Mouse (Mus musculus): Measurements from ENCODE around the gene Xpr1. TPM values are rescaled to one million over a fixed set of nuclear protein-coding genes. Genes with fewer than 3 reads are reported as not detected.

Xpr1 gene
- polyA plus RNA-seq, 1 experiment = 0.19 TPM

DNA sequence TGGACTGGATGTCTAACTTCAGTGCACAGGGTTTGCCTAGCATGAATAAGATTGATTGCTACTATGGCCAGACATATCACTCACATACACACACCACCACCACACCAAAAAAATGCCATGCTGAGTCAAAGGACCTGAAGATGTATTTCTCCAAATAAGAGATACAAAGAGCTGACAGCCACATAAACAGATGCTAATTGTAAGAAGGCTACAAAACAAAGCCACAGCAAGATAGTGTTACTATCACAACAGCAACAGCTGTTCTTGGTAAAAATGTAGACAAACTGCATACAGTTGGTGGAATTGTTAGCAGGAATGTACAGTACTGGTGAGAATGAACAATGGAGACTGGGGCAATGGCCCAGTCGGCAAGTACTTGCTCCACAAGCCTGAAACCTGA, 28.8 kb downstream of the Xpr1 start:
- peaks cover 51% of the 10 kb centered on the region for H3K4me1 ChIP-seq (ENCODE audit: control insufficient read depth)

GRCm38 (mm10) chr1:155386551-155386950, 30.7 kb downstream of the Xpr1 start:
- Histone ChIP-seq H3K4me1 (ENCODE audit: control insufficient read depth) (peaks cover 59% of the 10 kb centered on the region), H3K9me3 (ENCODE audit: control insufficient read depth, low read length) (no peaks in the 10 kb centered on the region), H3K36me3 (ENCODE audit: control insufficient read depth) (peaks cover 11% of the 10 kb centered on the region), H3K4me3 (replicated peaks) (no peak overlapping the region), H3K27me3 (ENCODE audit: control insufficient read depth) (no peaks in the 10 kb centered on the region)
- TF ChIP-seq GATA1 (IDR thresholded peaks at IDR 0.05; ENCODE audit: low read length) = no peak
- TF ChIP-seq TAL1 (IDR thresholded peaks at IDR 0.05; ENCODE audit: low read length) = no peak

More for the DNA sequence above, 28.8 kb downstream of the Xpr1 start:
- TF ChIP-seq GATA1 (IDR thresholded peaks at IDR 0.05; ENCODE audit: low read length) (no peak), TAL1 (IDR thresholded peaks at IDR 0.05; ENCODE audit: low read length) (no peak)
- Histone ChIP-seq H3K36me3 (ENCODE audit: control insufficient read depth) (peaks cover 14% of the 10 kb centered on the region), H3K27me3 (ENCODE audit: control insufficient read depth) (no peaks in the 10 kb centered on the region), H3K9me3 (ENCODE audit: control insufficient read depth, low read length) (no peaks in the 10 kb centered on the region), H3K4me3 (replicated peaks) (no peak overlapping the region)

GRCm38 (mm10) chr1:155383319-155384302, 33.6 kb downstream of the Xpr1 start:
- H3K4me3 ChIP-seq (replicated peaks) = no peak overlapping the region
- H3K9me3 ChIP-seq (ENCODE audit: control insufficient read depth, low read length) = no peaks in the 10 kb centered on the region
- H3K27me3 ChIP-seq (ENCODE audit: control insufficient read depth) = no peaks in the 10 kb centered on the region
- TF ChIP-seq TAL1 (IDR thresholded peaks at IDR 0.05; ENCODE audit: low read length) (no peak), GATA1 (IDR thresholded peaks at IDR 0.05; ENCODE audit: low read length) (no peak)
- H3K4me1 ChIP-seq (ENCODE audit: control insufficient read depth) = peaks cover 45% of the 10 kb centered on the region
- H3K36me3 ChIP-seq (ENCODE audit: control insufficient read depth) = peaks cover 8% of the 10 kb centered on the region

GRCm38 (mm10) chr1:155381931-155382330, 35.3 kb downstream of the Xpr1 start:
- peaks cover 8% of the 10 kb centered on the region for H3K36me3 ChIP-seq (ENCODE audit: control insufficient read depth)
- H3K4me1 ChIP-seq (ENCODE audit: control insufficient read depth) = peaks cover 36% of the 10 kb centered on the region
- H3K27me3 ChIP-seq (ENCODE audit: control insufficient read depth) = no peaks in the 10 kb centered on the region
- H3K9me3 ChIP-seq (ENCODE audit: control insufficient read depth, low read length) = no peaks in the 10 kb centered on the region
- no peak overlapping the region for H3K4me3 ChIP-seq (replicated peaks)
- TF ChIP-seq TAL1 (IDR thresholded peaks at IDR 0.05; ENCODE audit: low read length) (no peak), GATA1 (IDR thresholded peaks at IDR 0.05; ENCODE audit: low read length) (no peak)

GRCm38 (mm10) chr1:155379289-155379688, 37.9 kb downstream of the Xpr1 start:
- Histone ChIP-seq H3K4me1 (ENCODE audit: control insufficient read depth) (peaks cover 31% of the 10 kb centered on the region), H3K27me3 (ENCODE audit: control insufficient read depth) (no peaks in the 10 kb centered on the region), H3K36me3 (ENCODE audit: control insufficient read depth) (peaks cover 8% of the 10 kb centered on the region), H3K9me3 (ENCODE audit: control insufficient read depth, low read length) (no peaks in the 10 kb centered on the region), H3K4me3 (replicated peaks) (no peak overlapping the region)
- TF ChIP-seq GATA1 (IDR thresholded peaks at IDR 0.05; ENCODE audit: low read length) (no peak), TAL1 (IDR thresholded peaks at IDR 0.05; ENCODE audit: low read length) (no peak)

DNA sequence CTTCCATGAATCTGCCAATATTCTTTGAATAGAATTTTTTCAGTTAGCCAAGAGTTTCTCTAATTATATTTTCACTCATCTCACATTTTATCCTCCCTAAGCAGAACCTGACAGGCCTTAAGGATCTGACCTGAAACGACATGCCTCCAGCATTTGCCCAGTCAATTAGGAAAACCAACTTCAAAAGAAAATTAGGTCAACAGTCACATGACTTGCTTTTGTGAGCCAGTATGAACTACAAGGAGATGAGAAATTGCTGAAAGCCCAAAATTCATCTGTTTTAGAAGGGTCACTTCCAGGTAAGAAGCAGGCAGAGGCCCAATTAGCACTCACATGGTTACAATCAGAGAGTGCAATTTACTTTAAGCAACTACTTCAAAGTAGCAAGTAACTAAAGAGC, 44.4 kb downstream of the Xpr1 start:
- Histone ChIP-seq H3K9me3 (ENCODE audit: control insufficient read depth, low read length) (no peaks in the 10 kb centered on the region), H3K4me1 (ENCODE audit: control insufficient read depth) (peaks cover 13% of the 10 kb centered on the region), H3K36me3 (ENCODE audit: control insufficient read depth) (no peaks in the 10 kb centered on the region), H3K27me3 (ENCODE audit: control insufficient read depth) (no peaks in the 10 kb centered on the region), H3K4me3 (replicated peaks) (no peak overlapping the region)
- no peak for TF ChIP-seq GATA1 (IDR thresholded peaks at IDR 0.05; ENCODE audit: low read length)
- no peak for TF ChIP-seq TAL1 (IDR thresholded peaks at IDR 0.05; ENCODE audit: low read length)

DNA sequence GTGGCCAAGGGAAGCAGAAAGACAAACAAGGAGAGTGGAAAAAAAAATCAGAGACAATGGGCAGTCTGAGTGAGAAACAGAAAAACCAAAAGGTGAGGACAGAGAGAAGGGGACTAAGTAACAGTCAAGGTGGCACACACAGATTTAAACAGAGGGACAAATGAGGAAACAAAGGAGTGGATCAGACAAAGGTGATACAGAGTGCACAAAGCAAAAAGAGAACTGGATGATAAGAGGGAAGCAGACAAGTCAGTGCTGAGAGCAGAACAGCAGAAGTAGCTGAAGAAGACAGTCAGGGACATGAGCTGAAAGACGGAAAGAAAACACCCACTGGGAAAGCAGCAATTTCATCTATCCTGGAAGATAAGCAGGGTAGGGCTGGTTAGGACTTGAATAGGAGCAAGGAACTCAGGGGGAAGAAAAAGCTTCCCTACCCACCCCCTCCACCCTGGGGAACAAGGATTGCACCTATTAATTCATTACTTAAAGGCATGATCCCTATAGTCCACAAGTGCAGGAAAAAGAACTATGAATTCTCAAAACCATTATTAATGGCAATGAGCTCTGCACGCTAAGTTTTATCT, 47.0 kb downstream of the Xpr1 start:
- no peaks in the 10 kb centered on the region for H3K36me3 ChIP-seq (ENCODE audit: control insufficient read depth)
- no peak overlapping the region for H3K4me3 ChIP-seq (replicated peaks)
- peaks cover 11% of the 10 kb centered on the region for H3K4me1 ChIP-seq (ENCODE audit: control insufficient read depth)
- no peaks in the 10 kb centered on the region for H3K27me3 ChIP-seq (ENCODE audit: control insufficient read depth)
- no peaks in the 10 kb centered on the region for H3K9me3 ChIP-seq (ENCODE audit: control insufficient read depth, low read length)
- TF ChIP-seq GATA1 (IDR thresholded peaks at IDR 0.05; ENCODE audit: low read length) (no peak), TAL1 (IDR thresholded peaks at IDR 0.05; ENCODE audit: low read length) (no peak)

GRCm38 (mm10) chr1:155366366-155366765, 50.8 kb downstream of the Xpr1 start:
- Histone ChIP-seq H3K4me3 (replicated peaks) (no peak overlapping the region), H3K36me3 (ENCODE audit: control insufficient read depth) (no peaks in the 10 kb centered on the region), H3K4me1 (ENCODE audit: control insufficient read depth) (peaks cover 10% of the 10 kb centered on the region), H3K9me3 (ENCODE audit: control insufficient read depth, low read length) (no peaks in the 10 kb centered on the region), H3K27me3 (ENCODE audit: control insufficient read depth) (no peaks in the 10 kb centered on the region)
- TF ChIP-seq TAL1 (IDR thresholded peaks at IDR 0.05; ENCODE audit: low read length) (no peak), GATA1 (IDR thresholded peaks at IDR 0.05; ENCODE audit: low read length) (no peak)

DNA sequence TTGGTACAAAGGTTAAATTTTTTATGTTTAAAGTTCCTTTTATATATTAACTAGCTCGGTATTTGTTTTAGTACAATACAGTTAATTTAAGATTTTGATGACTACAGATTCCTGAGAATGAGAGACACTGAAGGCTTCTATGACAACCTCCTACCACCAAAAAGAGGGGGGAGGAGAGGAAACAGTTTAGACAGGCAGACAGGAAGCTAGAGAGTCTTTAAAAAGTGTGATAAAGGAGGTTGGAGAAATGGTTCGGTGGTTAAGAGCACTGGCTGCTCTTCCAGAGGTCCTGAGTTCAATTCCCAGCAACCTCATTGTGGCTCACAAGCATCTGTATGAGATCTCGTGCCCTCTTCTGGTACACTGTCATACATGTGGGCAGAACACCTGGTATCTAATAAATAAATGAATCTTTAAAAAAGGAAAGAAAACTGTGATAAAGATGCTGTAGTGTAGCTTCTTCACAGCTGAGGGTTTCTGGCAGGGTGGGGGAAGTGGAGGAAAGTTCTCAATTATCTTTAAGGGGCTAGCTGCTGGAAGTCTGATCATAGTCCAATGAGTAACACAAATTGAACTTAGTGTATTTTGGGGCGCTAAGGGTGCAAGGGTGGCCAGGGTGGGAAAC, 55.6 kb downstream of the Xpr1 start:
- Histone ChIP-seq H3K27me3 (ENCODE audit: control insufficient read depth) (no peaks in the 10 kb centered on the region), H3K36me3 (ENCODE audit: control insufficient read depth) (no peaks in the 10 kb centered on the region), H3K4me3 (replicated peaks) (no peak overlapping the region), H3K4me1 (ENCODE audit: control insufficient read depth) (peaks cover 19% of the 10 kb centered on the region), H3K9me3 (ENCODE audit: control insufficient read depth, low read length) (no peaks in the 10 kb centered on the region)
- TF ChIP-seq GATA1 (IDR thresholded peaks at IDR 0.05; ENCODE audit: low read length) (no peak), TAL1 (IDR thresholded peaks at IDR 0.05; ENCODE audit: low read length) (no peak)
